Mouse (Mus musculus) heart, adult 2 months (tissue): ENCODE measurements at regions not wholly inside any gene's neighbourhood (a gene's known extent, or its start where the extent isn't known, plus 50 kb on each side); places are given as distances from the start of the nearest gene placed in this dataset.

Experiments
- CTCF ChIP-seq: fragments of 200-600 bp; IDR thresholded peaks from 2 replicates; pipeline ENCODE4 v1.8.1; 2022; ENCODE audit warnings: antibody characterized with exemption, mild to moderate bottlenecking, moderate library complexity
- EP300 ChIP-seq: fragments of 200-500 bp; IDR thresholded peaks from 2 replicates; pipeline ENCODE4 v1.6.1; 2011; ENCODE audit warnings: low read depth, low read length, control low read depth; ENCODE audit not compliant: insufficient read depth

DNA sequence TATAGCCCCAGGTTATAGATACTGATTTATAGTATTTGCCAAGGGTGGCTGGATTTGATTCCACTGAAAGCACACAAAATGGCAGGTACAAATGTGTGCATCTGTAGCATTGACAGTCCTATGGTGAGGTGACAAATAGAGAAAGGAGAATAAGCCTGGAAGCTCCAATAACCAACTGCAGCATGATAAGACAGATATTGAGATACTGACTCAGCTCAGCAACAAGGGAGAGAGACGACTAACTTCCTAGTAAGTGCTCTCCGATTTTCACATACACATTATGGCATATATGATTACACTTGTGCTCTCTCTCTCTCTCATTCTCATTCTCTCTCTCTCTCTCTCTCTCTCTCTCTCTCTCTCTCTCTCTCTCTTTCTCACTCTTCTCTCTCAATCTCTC lies 923.1 kb downstream of the Flrt2 start:
- no peak for TF ChIP-seq CTCF
- TF ChIP-seq EP300, result no peak
